Comparison of ENCODE assay signal across 8 mouse cellular contexts in the genomic region with DNA sequence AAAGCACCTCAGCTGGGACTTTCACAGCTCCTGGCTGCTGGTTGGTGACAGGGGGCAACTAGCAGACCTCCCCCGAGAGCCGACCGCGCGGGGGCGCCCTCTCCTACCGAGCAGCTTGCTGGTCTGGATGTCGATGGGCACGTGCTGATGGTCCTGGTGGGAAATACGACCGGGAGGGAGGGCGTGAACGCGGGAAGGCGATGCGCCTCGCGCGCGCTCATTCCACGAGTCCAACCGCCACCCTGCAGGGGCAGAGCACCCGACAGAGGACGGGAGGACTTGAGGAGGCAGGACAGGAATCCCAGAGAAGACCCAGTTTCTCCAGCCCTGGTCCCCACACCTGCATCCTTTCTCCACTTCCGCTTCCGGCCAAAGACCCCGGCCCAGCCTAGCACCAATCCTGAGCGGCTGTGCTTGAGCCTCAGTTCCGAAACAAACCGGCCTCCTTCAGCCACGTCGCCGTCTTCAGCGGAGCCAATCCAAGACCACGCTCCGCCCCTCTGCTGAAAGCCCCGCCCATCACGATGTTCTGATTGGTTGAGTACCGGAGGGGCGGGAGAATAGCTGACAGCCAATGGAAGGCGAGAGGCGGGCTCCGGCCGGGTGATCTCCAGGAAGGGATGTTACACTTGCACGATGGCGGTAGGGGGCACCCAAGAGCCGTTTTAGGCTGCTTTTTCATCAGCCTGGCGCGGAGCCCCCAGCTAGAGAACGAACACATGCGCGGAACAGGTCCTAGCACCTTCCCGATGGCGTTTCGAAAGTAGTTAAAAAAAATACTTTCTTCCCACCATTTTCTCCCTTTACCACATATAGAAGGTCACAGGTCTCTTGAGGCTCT. TPM values are rescaled to one million over a fixed set of nuclear protein-coding genes. Genes with fewer than 3 reads are reported as not detected.
DNase-seq lines count a peak whose midpoint lies in the region; ATAC-seq and TF ChIP-seq lines count a peak whose summit lies in the region.

Cdk5rap3 (minus strand) TSS at position 453 of the 841 bp plus-strand sequence.

- H3K9ac ChIP-seq in embryonic facial prominence, embryonic 15.5 days: peak within 1 kb of the TSS; percentile 66
- H3K9ac ChIP-seq in limb, embryonic 14.5 days (ENCODE audit: low read depth, low read length, severe bottlenecking): peak within 1 kb of the TSS; percentile 80
- peak within 1 kb of the TSS; percentile 73 for H3K9ac ChIP-seq in midbrain, postnatal 0 days (replicated peaks; ENCODE audit: low read length, poor library complexity, severe bottlenecking)

- peak; percentile 99 for DNase-seq in 416B (ENCODE audit: low read depth)
- DNase-seq in heart, adult 8-10 months (ENCODE audit: low spot score): peak; percentile 99
- DNase-seq in kidney, adult 9 months: peak; percentile 100
- peak; percentile 99 for DNase-seq in limb, embryonic 14.5 days (ENCODE audit: low spot score)
- peak; percentile 99 for DNase-seq in midbrain, postnatal 0 days (ENCODE audit: low spot score)
- peak; percentile 100 for DNase-seq in spleen, postnatal 14 days (ENCODE audit: low spot score in 2 of 2)

- peak; percentile 97 for ATAC-seq in embryonic facial prominence, embryonic 15.5 days (ENCODE audit: insufficient number of reproducible peaks, low FRiP score, low TSS enrichment, low read depth)
- ATAC-seq in limb, embryonic 14.5 days (ENCODE audit: low FRiP score, low read depth): peak; percentile 98
- peak; percentile 98 for ATAC-seq in midbrain, postnatal 0 days (ENCODE audit: low FRiP score)

- peak within 1 kb of the TSS; percentile 70 for H3K4me3 ChIP-seq in bone marrow, adult 2 months (replicated peaks; ENCODE audit: control insufficient read depth, low read depth, low read length)
- H3K4me3 ChIP-seq in embryonic facial prominence, embryonic 15.5 days (replicated peaks): peak within 1 kb of the TSS; percentile 84
- H3K4me3 ChIP-seq in limb, embryonic 14.5 days (replicated peaks; ENCODE audit: low read length): peak within 1 kb of the TSS; percentile 85
- H3K4me3 ChIP-seq in midbrain, postnatal 0 days (ENCODE audit: low read depth, low read length): peak within 1 kb of the TSS; percentile 67

- peak; percentile 85 for TF ChIP-seq CTCF in bone marrow, adult 2 months (IDR thresholded peaks at IDR 0.05; ENCODE audit: control insufficient read depth, insufficient read depth, low read length)
- peak; percentile 92 for TF ChIP-seq CTCF in midbrain, postnatal 0 days (IDR thresholded peaks at IDR 0.05)

- TF ChIP-seq POLR2A in bone marrow, adult 2 months (IDR thresholded peaks at IDR 0.05; ENCODE audit: borderline replicate concordance, control insufficient read depth, low read depth, low read length): peak; percentile 84
- 0 out of 2 replicates have a peak, but pooled peaks have one; percentile 24 for TF ChIP-seq POLR2A in limb, embryonic 14.5 days (IDR thresholded peaks at IDR 0.05; ENCODE audit: borderline replicate concordance, extremely low read depth, insufficient read depth, insufficient read length)

- WGBS in bone marrow, adult 2 months: under 1% methylated on average over 55 of the region's 55 CpGs
- WGBS in embryonic facial prominence, embryonic 15.5 days: under 1% methylated on average over 55 of the region's 55 CpGs
- WGBS in limb, embryonic 14.5 days: under 1% methylated on average over 54 of the region's 55 CpGs
- under 1% methylated on average over 55 of the region's 55 CpGs for WGBS in midbrain, postnatal 0 days

- H3K27ac ChIP-seq in bone marrow, adult 2 months (ENCODE audit: control insufficient read depth, insufficient read depth, low read depth, low read length, poor library complexity): peak within 1 kb of the TSS; percentile 74
- H3K27ac ChIP-seq in embryonic facial prominence, embryonic 15.5 days (replicated peaks): peak within 1 kb of the TSS; percentile 88
- H3K27ac ChIP-seq in limb, embryonic 14.5 days (replicated peaks; ENCODE audit: low read depth, low read length): peak within 1 kb of the TSS; percentile 65; the same call in 1 of the 2 replicates
- H3K27ac ChIP-seq in midbrain, postnatal 0 days (ENCODE audit: low read depth, low read length): peak within 1 kb of the TSS; percentile 71; the same call in 1 of the 2 replicates

- no peaks in the 10 kb centered on the region for H3K9me3 ChIP-seq in embryonic facial prominence, embryonic 15.5 days (replicated peaks)
- H3K9me3 ChIP-seq in limb, embryonic 14.5 days (ENCODE audit: control insufficient read depth, low read length): no peaks in the 10 kb centered on the region
- H3K9me3 ChIP-seq in midbrain, postnatal 0 days (ENCODE audit: low read length): no peaks in the 10 kb centered on the region

- H3K4me2 ChIP-seq in embryonic facial prominence, embryonic 15.5 days (replicated peaks): peak within 1 kb of the TSS; percentile 91
- H3K4me2 ChIP-seq in limb, embryonic 14.5 days (replicated peaks; ENCODE audit: low read depth, low read length, severe bottlenecking): peak within 1 kb of the TSS; percentile 94
- peak within 1 kb of the TSS; percentile 90 for H3K4me2 ChIP-seq in midbrain, postnatal 0 days (ENCODE audit: low read depth, low read length, poor library complexity, severe bottlenecking)

- H3K36me3 ChIP-seq in embryonic facial prominence, embryonic 15.5 days: peaks cover 21% of the 10 kb centered on the region
- peaks cover 17% of the 10 kb centered on the region for H3K36me3 ChIP-seq in limb, embryonic 14.5 days (ENCODE audit: control insufficient read depth, insufficient read depth, low read length)
- H3K36me3 ChIP-seq in midbrain, postnatal 0 days (ENCODE audit: insufficient read depth, low read length): no peaks in the 10 kb centered on the region

- no peaks in the 10 kb centered on the region for H3K27me3 ChIP-seq in embryonic facial prominence, embryonic 15.5 days
- no peaks in the 10 kb centered on the region for H3K27me3 ChIP-seq in limb, embryonic 14.5 days (ENCODE audit: control insufficient read depth, insufficient read depth, low read length)
- no peaks in the 10 kb centered on the region for H3K27me3 ChIP-seq in midbrain, postnatal 0 days (ENCODE audit: insufficient read depth, low read length)

- H3K4me1 ChIP-seq in bone marrow, adult 2 months (ENCODE audit: control insufficient read depth, insufficient read depth, low read length): peaks cover 4% of the 10 kb centered on the region
- peaks cover 15% of the 10 kb centered on the region for H3K4me1 ChIP-seq in embryonic facial prominence, embryonic 15.5 days
- peaks cover 9% of the 10 kb centered on the region for H3K4me1 ChIP-seq in limb, embryonic 14.5 days (ENCODE audit: control insufficient read depth, insufficient read depth, low read length)
- H3K4me1 ChIP-seq in midbrain, postnatal 0 days (ENCODE audit: insufficient read depth, low read length): peaks cover 5% of the 10 kb centered on the region; the same call in 1 of the 2 replicates

RNA-seq across cellular contexts. Expression of gene Cdk5rap3, which starts in this region (rescaled TPM):
- polyA plus RNA-seq in bone marrow, adult 2 months (2011; ENCODE audit: insufficient read depth, insufficient read length, low replicate concordance, missing spikeins): 16.4 and 39.4 TPM in 2 replicates
- 77.7 and 82.3 TPM in 2 replicates for polyA plus RNA-seq in embryonic facial prominence, embryonic 15.5 days (2015; fragmentation: Nextera tagmentation; extraction: Ambion mirVana)
- 10 to 100 TPM; 20.4 to 25.7 (median 22.7) TPM for total RNA-seq in heart, adult 8-10 months (2022)
- polyA plus RNA-seq in limb, embryonic 14.5 days (2012; rRNA removed): 71.4 and 74.5 TPM in 2 replicates
- 79.6 and 83.6 TPM in 2 replicates for polyA plus RNA-seq in limb, embryonic 14.5 days (2014; fragmentation: Nextera tagmentation; extraction: Ambion mirVana)
- 43.6 and 48.3 TPM in 2 replicates for total RNA-seq in midbrain, postnatal 0 days (2014; rRNA removed)
- polyA plus RNA-seq in midbrain, postnatal 0 days (2015; fragmentation: Nextera tagmentation; extraction: Ambion mirVana): 83.9 and 85.1 TPM in 2 replicates

Comparison
In these comparisons a context has a peak if more than half of its experiments do, and no peak if none do; other contexts are left out.
1. Peak in every context shown above with its lines: DNase-seq, ATAC-seq, H3K4me3 ChIP-seq and H3K27ac ChIP-seq.